Mouse (Mus musculus): ENCODE results near the gene Mterf1a.
"Not testable (repeated sequence)": the region's sequence is repeated elsewhere in the genome, so short reads cannot be mapped to it uniquely, and the experiment has no call there.

Gene Mterf1a

GRCm38 (mm10) chr5:3893459-3894293 lies at the start of gene Mterf1a:
Gene Mterf1a (minus strand): TSS chr5:3893933.
- in situ Hi-C loops (cut with MseI, MboI), result loop anchor here (5.0 kb wide), 1 partner anchor 299 kb away; the partner anchor contains the start of gene Mterf1b (in 2 of the 2)

- in situ Hi-C loops (cut with MseI, MboI), result not testable (repeated sequence)
These were observed 49.4 kb upstream of the Mterf1a start for GRCm38 (mm10) chr5:3943169-3943568.

- in situ Hi-C loops (cut with MseI, MboI), result no loop called here
These were observed 47.5 kb upstream of the Mterf1a start for GRCm38 (mm10) chr5:3941240-3941639.

GRCm38 (mm10) chr5:3939335-3939734 lies 45.6 kb upstream of the Mterf1a start:
- in situ Hi-C loops (cut with MseI, MboI), result no loop called here

GRCm38 (mm10) chr5:3938905-3939304 lies 45.2 kb upstream of the Mterf1a start:
- in situ Hi-C loops (cut with MseI, MboI), result no loop called here

- in situ Hi-C loops (cut with MseI, MboI), result no loop called here
These were observed 42.2 kb upstream of the Mterf1a start for GRCm38 (mm10) chr5:3935778-3936554.

GRCm38 (mm10) chr5:3935266-3935665 lies 41.5 kb upstream of the Mterf1a start:
- in situ Hi-C loops (cut with MseI, MboI), result no loop called here

- in situ Hi-C loops (cut with MseI, MboI), result no loop called here
These were observed 39.8 kb upstream of the Mterf1a start for GRCm38 (mm10) chr5:3933551-3933950.

GRCm38 (mm10) chr5:3931636-3932035 lies 37.9 kb upstream of the Mterf1a start:
- in situ Hi-C loops (cut with MseI, MboI), result no loop called here

GRCm38 (mm10) chr5:3930760-3931159 lies 37.0 kb upstream of the Mterf1a start:
- in situ Hi-C loops (cut with MseI, MboI), result no loop called here

- in situ Hi-C loops (cut with MseI, MboI), result no loop called here
These were observed 34.9 kb upstream of the Mterf1a start for GRCm38 (mm10) chr5:3928690-3929046.

GRCm38 (mm10) chr5:3927801-3928689 lies 34.3 kb upstream of the Mterf1a start, which contains the start of gene Akap9:
Gene Akap9 (plus strand): TSS chr5:3928054.
- in situ Hi-C loops (cut with MseI, MboI), result no loop called here

- in situ Hi-C loops (cut with MseI, MboI), result no loop called here
These were observed 32.9 kb upstream of the Mterf1a start for GRCm38 (mm10) chr5:3926666-3927065.

- in situ Hi-C loops (cut with MseI, MboI), result no loop called here
These were observed 28.6 kb upstream of the Mterf1a start for GRCm38 (mm10) chr5:3922350-3922749.

GRCm38 (mm10) chr5:3905471-3905870 lies 11.7 kb upstream of the Mterf1a start:
- in situ Hi-C loops (cut with MseI, MboI), result no loop called here

- in situ Hi-C loops (cut with MseI, MboI), result loop anchor here (5.0 kb wide), 1 partner anchor 298 kb away; the partner anchor contains the start of gene Mterf1b (in 2 of the 2)
These were observed 524 bp upstream of the Mterf1a start for GRCm38 (mm10) chr5:3894294-3894619.

GRCm38 (mm10) chr5:3889201-3889600 lies 4.5 kb downstream of the Mterf1a start:
- in situ Hi-C loops (cut with MseI, MboI), result no loop called here

GRCm38 (mm10) chr5:3886862-3887261 lies 6.9 kb downstream of the Mterf1a start:
- in situ Hi-C loops (cut with MseI, MboI), result not testable (repeated sequence)

- in situ Hi-C loops (cut with MseI, MboI), result no loop called here
These were observed 20.2 kb downstream of the Mterf1a start for GRCm38 (mm10) chr5:3873485-3873884.

- in situ Hi-C loops (cut with MseI, MboI), result no loop called here
These were observed 21.4 kb downstream of the Mterf1a start for GRCm38 (mm10) chr5:3872348-3872747.

- in situ Hi-C loops (cut with MseI, MboI), result no loop called here
These were observed 23.6 kb downstream of the Mterf1a start for GRCm38 (mm10) chr5:3870161-3870560.

GRCm38 (mm10) chr5:3845026-3845425 lies 48.7 kb downstream of the Mterf1a start, which contains the start of gene Lrrd1:
Gene Lrrd1 (plus strand): TSS chr5:3845173.
- in situ Hi-C loops (cut with MseI, MboI), result no loop called here

Measured in mouse trophoblast stem cell (cell line).